Mouse (Mus musculus): ENCODE data around the gene Tmem256.
A peak's percentile ranks its signal among the peaks of the same experiment; 100 is the strongest.
"Not testable (repeated sequence)": the region's sequence is repeated elsewhere in the genome, so short reads cannot be mapped to it uniquely, and the experiment has no call there.

The Tmem256 gene

GRCm38 (mm10) chr11:69854680-69855079 is 16.4 kb downstream of the Tmem256 start:
- no peak for DNase-seq (ENCODE audit: low read depth)

GRCm38 (mm10) chr11:69855347-69855746 is 17.0 kb downstream of the Tmem256 start:
- peak; percentile 61 for DNase-seq (ENCODE audit: low read depth)

GRCm38 (mm10) chr11:69858113-69858998 is 20.0 kb downstream of the Tmem256 start, which contains the start of gene Tnk1:
Gene Tnk1 (minus strand): TSS chr11:69858730.
- DNase-seq (ENCODE audit: low read depth), result no peak

- not testable (repeated sequence) for DNase-seq (ENCODE audit: low read depth)
Measured at GRCm38 (mm10) chr11:69863729-69864128, 25.4 kb downstream of the Tmem256 start.

GRCm38 (mm10) chr11:69864138-69864860 is 26.0 kb downstream of the Tmem256 start:
- no peak for DNase-seq (ENCODE audit: low read depth)

GRCm38 (mm10) chr11:69865561-69865960 is 27.2 kb downstream of the Tmem256 start:
- no peak for DNase-seq (ENCODE audit: low read depth)

- no peak for DNase-seq (ENCODE audit: low read depth)
Measured at GRCm38 (mm10) chr11:69867335-69867734, 29.0 kb downstream of the Tmem256 start.

- no peak for DNase-seq (ENCODE audit: low read depth)
Measured at GRCm38 (mm10) chr11:69870289-69871069, 32.2 kb downstream of the Tmem256 start.

GRCm38 (mm10) chr11:69871822-69872221 is 33.5 kb downstream of the Tmem256 start:
- DNase-seq (ENCODE audit: low read depth), result no peak

- DNase-seq (ENCODE audit: low read depth), result no peak
Measured at GRCm38 (mm10) chr11:69872451-69872850, 34.1 kb downstream of the Tmem256 start.

GRCm38 (mm10) chr11:69876186-69876585 is 37.9 kb downstream of the Tmem256 start:
- peak; percentile 73 for DNase-seq (ENCODE audit: low read depth)

GRCm38 (mm10) chr11:69876867-69877266 is 38.6 kb downstream of the Tmem256 start:
- DNase-seq (ENCODE audit: low read depth), result peak; percentile 94

GRCm38 (mm10) chr11:69877878-69878277 is 39.6 kb downstream of the Tmem256 start, which contains the start of gene Tmem95:
Gene Tmem95 (minus strand): TSS chr11:69878018.
- no peak for DNase-seq (ENCODE audit: low read depth)

GRCm38 (mm10) chr11:69878399-69878798 is 40.1 kb downstream of the Tmem256 start:
- no peak for DNase-seq (ENCODE audit: low read depth)

- DNase-seq (ENCODE audit: low read depth), result no peak
Measured at GRCm38 (mm10) chr11:69878952-69879351, 40.6 kb downstream of the Tmem256 start.

- no peak for DNase-seq (ENCODE audit: low read depth)
Measured at GRCm38 (mm10) chr11:69879711-69880110, 41.4 kb downstream of the Tmem256 start.

- peak; percentile 88 for DNase-seq (ENCODE audit: low read depth)
Measured at GRCm38 (mm10) chr11:69880506-69880852, 42.2 kb downstream of the Tmem256 start.

GRCm38 (mm10) chr11:69880853-69881603 is 42.7 kb downstream of the Tmem256 start, which contains the start of gene Kctd11:
Gene Kctd11 (minus strand): TSS chr11:69881406.
- DNase-seq (ENCODE audit: low read depth), result peak; percentile 82

GRCm38 (mm10) chr11:69881787-69882670 is 43.7 kb downstream of the Tmem256 start:
- DNase-seq (ENCODE audit: low read depth), result peak; percentile 22

GRCm38 (mm10) chr11:69883066-69883465 is 44.8 kb downstream of the Tmem256 start:
- DNase-seq (ENCODE audit: low read depth), result peak; percentile 81

Measured in induced T-regulatory cell, adult 2 months (primary cell).